Mouse (Mus musculus) lung, postnatal 0 days (tissue): ENCODE data around the gene Brd3os. TPM values are rescaled to one million over a fixed set of nuclear protein-coding genes. Genes with fewer than 3 reads are reported as not detected.

ENCODE experiments used
- ATAC-seq: fragments of 200-750 bp; cut with Nextera tagmentation; 2 replicates; pipeline ENCODE4 v1.8.0; 2017; ENCODE audit warnings: moderate library complexity
- DNase-seq: peaks from one replicate; pipeline ENCODE4 v3.0.0-alpha.2; 2016; ENCODE audit warnings: low spot score
- H3K27ac ChIP-seq: fragments of 300-500 bp; sonication (generic); 2 replicates; pipeline ENCODE4 v1.5.1; 2014; ENCODE audit warnings: antibody characterized with exemption, mild to moderate bottlenecking, low read length, mixed read lengths
- H3K27me3 ChIP-seq: fragments of 300-500 bp; sonication (generic); replicated peaks from 2 replicates; pipeline ENCODE4 v1.6.1; 2014; ENCODE audit warnings: low read length, mixed read lengths; ENCODE audit not compliant: insufficient read depth
- H3K36me3 ChIP-seq: fragments of 300-500 bp; sonication (generic); 2 replicates; pipeline ENCODE4 v1.6.1; 2014; ENCODE audit warnings: low read length, mixed read lengths; ENCODE audit not compliant: insufficient read depth
- H3K4me1 ChIP-seq: fragments of 300-500 bp; sonication (generic); 2 replicates; pipeline ENCODE4 v1.6.1; 2014; ENCODE audit warnings: antibody characterized with exemption, low read depth, low read length, mixed read lengths; ENCODE audit not compliant: insufficient read depth
- H3K4me2 ChIP-seq: fragments of 300-500 bp; sonication (generic); replicated peaks from 2 replicates; pipeline ENCODE4 v1.6.1; 2014; ENCODE audit warnings: low read depth, mild to moderate bottlenecking, low read length, moderate library complexity, mixed read lengths
- H3K4me3 ChIP-seq: fragments of 300-500 bp; sonication (generic); 2 replicates; pipeline ENCODE4 v1.5.1; 2014; ENCODE audit warnings: low read depth, low read length
- H3K9ac ChIP-seq: fragments of 300-500 bp; sonication (generic); replicated peaks from 2 replicates; pipeline ENCODE4 v1.6.1; 2014; ENCODE audit warnings: low read depth, mild to moderate bottlenecking
- H3K9me3 ChIP-seq: fragments of 300-500 bp; sonication (generic); 2 replicates; pipeline ENCODE4 v1.6.1; 2016; ENCODE audit warnings: low read length, mixed read lengths
- CTCF ChIP-seq: IDR thresholded peaks from 2 replicates; pipeline ENCODE4 v1.5.1; 2016; ENCODE audit warnings: antibody characterized with exemption, mild to moderate bottlenecking
- EP300 ChIP-seq: IDR thresholded peaks from 2 replicates; pipeline ENCODE4 v1.6.1; 2016; ENCODE audit warnings: antibody characterized with exemption, mild to moderate bottlenecking, control low read depth
- WGBS: fragments of 180-500 bp; shearing (Covaris S2); extraction: QIAGEN DNeasy Blood & Tissue Kit; methylation state at CpG from one replicate; pipeline ENCODE4 v1.1.7; 2014; 5-methylcytosine and 5-hydroxymethylcytosine counted together
- polyA plus RNA-seq: library from polyadenylated mRNA; unstranded; fragments of >200 nt; fragmentation: Nextera tagmentation; extraction: Ambion mirVana; gene quantifications from 2 replicates; pipeline ENCODE4 v1.2.1, GENCODE M21; 2015

The Brd3os gene
- polyA plus RNA-seq = 3.4 and 3.8 TPM in 2 replicates

DNA sequence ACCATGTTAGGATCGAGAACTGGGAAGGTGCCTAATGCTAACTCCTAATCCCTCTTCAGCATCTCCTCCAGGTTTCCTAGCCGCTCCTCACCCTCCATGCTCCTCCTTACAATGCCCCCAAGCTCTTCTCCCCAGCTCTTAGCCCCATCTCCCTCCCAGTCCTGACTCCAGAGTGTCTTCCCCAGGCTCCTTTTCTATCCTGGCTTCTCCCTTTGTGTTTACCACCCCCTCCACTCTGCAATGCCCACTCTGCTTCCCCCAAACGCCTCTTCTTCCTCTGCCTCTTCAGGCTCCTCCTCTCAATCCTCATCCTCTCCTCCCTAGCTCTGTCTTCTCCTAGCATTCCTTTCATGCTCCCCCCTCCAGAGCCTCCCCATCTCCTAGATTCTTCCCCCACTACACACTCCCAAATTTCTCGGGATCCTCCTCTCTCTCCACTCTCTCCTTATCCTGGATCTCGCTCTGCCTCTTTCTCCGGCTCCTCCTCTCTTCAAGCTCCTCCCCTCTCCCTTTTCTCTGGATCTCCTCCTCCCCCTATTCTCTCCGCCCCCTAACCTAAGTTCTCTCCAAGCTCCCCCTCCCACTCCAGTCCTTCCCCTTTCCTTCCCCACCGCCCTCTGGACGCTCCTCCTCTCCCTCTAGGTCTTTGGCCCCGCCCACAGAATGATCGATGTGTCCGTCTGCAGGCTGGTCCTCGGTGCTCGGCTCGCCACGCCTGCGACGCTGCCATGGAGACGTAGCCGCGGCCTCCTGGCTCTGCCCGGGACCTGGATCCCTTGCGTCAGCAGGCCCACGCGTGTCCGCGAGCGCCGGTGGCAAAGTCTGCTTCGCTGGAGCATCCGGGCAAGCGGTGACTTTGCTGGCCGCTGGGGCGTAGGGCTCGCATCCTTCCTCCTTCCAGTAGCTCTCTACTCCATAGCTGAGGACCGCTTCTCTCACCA, at the start of gene Brd3os:
Gene Brd3os (plus strand): TSS at position 558 of the 941 bp plus-strand sequence.
- 2% methylated on average over 35 of the region's 36 CpGs for WGBS
- no peaks in the 10 kb centered on the region for H3K9me3 ChIP-seq
- ATAC-seq = peak; percentile 92
- H3K4me2 ChIP-seq = peak within 1 kb of the TSS; percentile 64
- peak; percentile 99 for DNase-seq
- no peaks in the 10 kb centered on the region for H3K27me3 ChIP-seq
- H3K36me3 ChIP-seq = peaks cover 15% of the 10 kb centered on the region; the same call in 1 of the 2 replicates
- no peak within 1 kb of the TSS for H3K27ac ChIP-seq
- no peaks in the 10 kb centered on the region for H3K4me1 ChIP-seq
- peak within 1 kb of the TSS; percentile 40 for H3K4me3 ChIP-seq
- TF ChIP-seq EP300 (no peak), CTCF (no peak)
- peak within 1 kb of the TSS; percentile 38; the same call in 1 of the 2 replicates for H3K9ac ChIP-seq

DNA sequence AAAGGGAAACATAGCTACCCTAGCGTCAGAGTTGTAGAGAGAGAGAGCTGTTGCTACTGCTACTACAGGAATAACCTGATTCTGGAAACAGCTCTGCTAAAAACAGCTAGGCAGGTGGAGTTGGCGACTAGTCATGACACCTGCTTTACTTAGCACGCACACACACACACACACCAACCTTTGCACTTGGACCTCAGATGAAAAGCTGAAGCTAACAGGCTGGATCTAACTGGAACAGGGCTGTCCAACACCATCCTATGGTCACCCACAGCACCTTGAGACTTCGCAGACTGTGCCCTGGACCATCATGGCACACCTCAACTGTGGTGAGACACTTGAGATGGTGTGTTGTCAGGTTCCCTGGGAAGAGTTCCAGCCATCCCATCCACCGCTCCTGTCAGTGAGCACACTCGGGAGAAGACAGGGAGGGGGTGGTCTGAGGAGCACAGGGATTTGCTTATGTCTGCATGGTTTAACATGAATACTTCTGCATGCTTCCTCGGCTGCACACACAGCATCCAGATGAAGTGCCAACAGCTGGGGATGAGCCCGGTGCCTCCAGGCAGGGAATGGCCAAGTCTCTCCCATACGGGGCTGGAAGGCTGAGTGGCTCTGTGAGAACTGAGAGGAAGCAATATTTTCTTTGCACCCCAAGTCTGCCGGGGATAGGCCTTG, 47.8 kb upstream of the Brd3os start:
- TF ChIP-seq CTCF = no peak
- no peak for TF ChIP-seq EP300
- no peak overlapping the region for H3K4me2 ChIP-seq

DNA sequence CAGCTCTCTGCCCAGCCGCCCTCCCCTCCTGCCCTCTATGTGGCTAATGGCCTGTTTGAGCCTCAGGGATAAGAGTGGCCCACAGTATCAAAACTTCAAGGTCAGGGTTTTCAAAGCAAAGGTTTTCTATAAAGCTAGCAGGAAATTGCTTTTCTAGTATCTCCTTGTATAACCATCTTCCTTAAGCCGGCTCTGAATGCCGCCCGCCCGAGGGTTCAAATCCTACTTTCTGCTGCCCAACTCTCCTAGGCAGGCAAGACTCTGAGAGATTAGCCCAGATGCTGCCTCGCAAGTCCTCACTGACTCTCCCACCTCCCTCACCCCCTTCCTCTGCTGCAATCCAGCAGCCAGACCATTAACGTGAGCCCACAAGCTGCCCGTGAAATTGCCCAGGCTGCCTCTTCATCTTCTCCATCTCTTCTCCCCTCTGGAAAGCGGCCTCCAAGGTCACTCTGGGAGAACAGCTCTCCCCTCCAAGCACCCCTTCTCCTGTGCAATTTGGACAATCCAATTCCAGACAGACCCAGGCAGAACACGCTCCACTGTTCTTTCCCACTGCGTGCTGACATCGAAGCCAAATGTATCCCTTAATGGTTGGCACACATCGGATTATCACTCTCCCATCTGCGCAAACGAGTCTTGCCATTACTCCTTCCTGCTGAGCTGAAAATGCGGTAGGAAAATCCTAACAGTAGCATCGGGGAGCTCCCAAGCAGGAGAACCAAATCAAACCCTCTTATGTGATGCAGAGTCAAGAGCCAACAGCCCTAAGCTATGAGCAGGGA, 45.3 kb upstream of the Brd3os start:
- Histone ChIP-seq H3K36me3 (no peaks in the 10 kb centered on the region), H3K27ac (no peak overlapping the region), H3K4me2 (no peak overlapping the region), H3K4me3 (no peak overlapping the region), H3K27me3 (no peaks in the 10 kb centered on the region), H3K4me1 (no peaks in the 10 kb centered on the region), H3K9me3 (no peaks in the 10 kb centered on the region; the same call in 1 of the 2 replicates), H3K9ac (no peak overlapping the region)
- no peak for ATAC-seq
- 75% methylated on average over 17 of the region's 17 CpGs for WGBS
- DNase-seq = no peak
- TF ChIP-seq CTCF = no peak
- TF ChIP-seq EP300 = no peak

More for the DNA sequence above, 47.8 kb upstream of the Brd3os start:
- H3K9ac ChIP-seq = no peak overlapping the region
- peaks cover 16% of the 10 kb centered on the region; the same call in 1 of the 2 replicates for H3K4me1 ChIP-seq
- H3K4me3 ChIP-seq = no peak overlapping the region
- H3K36me3 ChIP-seq = no peaks in the 10 kb centered on the region
- 64% methylated on average over 10 of the region's 10 CpGs for WGBS
- H3K27ac ChIP-seq = no peak overlapping the region
- no peaks in the 10 kb centered on the region for H3K27me3 ChIP-seq
- H3K9me3 ChIP-seq = no peaks in the 10 kb centered on the region
- no peak for ATAC-seq
- no peak for DNase-seq

DNA sequence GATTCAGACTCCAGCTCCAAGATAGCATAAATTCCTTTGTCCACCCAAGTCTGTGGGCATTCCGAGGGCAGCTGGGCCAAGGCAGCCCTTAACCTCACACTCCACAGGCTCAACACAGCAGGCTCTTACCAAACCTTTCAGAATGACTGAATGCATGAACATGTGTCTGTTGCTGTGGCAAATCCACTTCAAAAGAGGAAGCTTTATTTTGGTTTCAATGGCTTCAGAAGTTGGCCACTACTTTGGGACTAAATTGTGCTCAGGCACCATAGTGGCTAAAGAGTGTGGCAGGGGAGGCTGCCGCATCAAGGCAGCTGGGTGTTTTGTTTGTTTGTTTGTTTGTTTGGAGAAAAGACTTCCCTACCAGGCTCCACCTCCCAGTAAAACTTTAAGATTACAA, 42.0 kb upstream of the Brd3os start:
- TF ChIP-seq CTCF (no peak), EP300 (no peak)
- Histone ChIP-seq H3K27ac (no peak overlapping the region), H3K4me3 (no peak overlapping the region), H3K4me2 (no peak overlapping the region), H3K36me3 (no peaks in the 10 kb centered on the region), H3K9ac (no peak overlapping the region), H3K4me1 (peaks cover 10% of the 10 kb centered on the region), H3K27me3 (no peaks in the 10 kb centered on the region), H3K9me3 (no peaks in the 10 kb centered on the region; the same call in 1 of the 2 replicates)
- ATAC-seq (no peak), DNase-seq (no peak)
- 93% methylated on average over 2 of the region's 2 CpGs for WGBS

DNA sequence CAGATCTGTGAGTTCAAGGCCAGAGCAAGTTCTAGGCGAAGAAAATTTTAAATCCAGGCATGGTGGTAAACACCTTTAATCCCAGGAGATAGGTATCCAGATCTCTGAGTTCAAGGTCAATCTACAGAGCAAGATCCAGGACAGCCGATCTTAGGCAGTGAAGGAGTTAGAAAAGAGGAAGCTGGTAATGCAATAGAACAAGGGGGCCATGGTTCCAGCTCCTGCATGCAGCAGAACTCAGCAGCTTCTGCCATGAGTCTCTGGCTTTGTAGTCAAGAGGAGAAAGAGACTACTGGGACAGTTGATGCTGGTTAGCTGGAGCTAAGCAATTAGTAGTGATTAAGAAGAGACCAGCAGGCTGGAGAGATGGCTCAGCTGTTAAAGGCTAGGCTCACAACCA, 40.6 kb upstream of the Brd3os start:
- H3K9ac ChIP-seq = no peak overlapping the region
- no peaks in the 10 kb centered on the region; the same call in 1 of the 2 replicates for H3K9me3 ChIP-seq
- no peak for TF ChIP-seq EP300
- no peak for TF ChIP-seq CTCF

More for the DNA sequence above, 40.6 kb upstream of the Brd3os start:
- H3K4me1 ChIP-seq = peaks cover 20% of the 10 kb centered on the region
- no peaks in the 10 kb centered on the region for H3K36me3 ChIP-seq
- no peaks in the 10 kb centered on the region for H3K27me3 ChIP-seq
- H3K4me2 ChIP-seq = no peak overlapping the region
- ATAC-seq (no peak), DNase-seq (no peak)
- WGBS = 74% methylated on average over 2 of the region's 2 CpGs
- no peak overlapping the region for H3K4me3 ChIP-seq
- H3K27ac ChIP-seq = no peak overlapping the region
